Mouse (Mus musculus): ENCODE results near the gene Mecom.

DNA sequence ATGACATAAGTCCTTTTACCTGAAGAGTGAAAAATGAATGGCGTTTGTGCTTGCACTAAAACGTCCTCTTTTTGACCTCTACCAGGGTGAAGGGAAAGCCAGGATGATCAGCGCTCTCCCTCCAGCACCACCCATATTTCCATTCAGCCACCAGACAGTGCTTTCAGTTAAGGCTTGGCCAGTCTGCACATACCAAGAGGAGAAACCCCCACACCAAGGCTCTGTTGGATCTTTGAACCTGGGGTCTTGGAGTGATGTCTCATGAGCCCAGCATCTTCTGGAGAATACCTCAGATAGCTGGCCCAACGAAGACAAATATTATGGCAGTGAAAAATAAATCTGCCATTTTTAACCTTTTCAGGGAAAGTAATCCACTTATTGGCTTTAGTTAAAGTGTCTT, 488.2 kb downstream of the Mecom start:
- TF ChIP-seq CTCF (IDR thresholded peaks at IDR 0.05; ENCODE audit: borderline replicate concordance, insufficient read depth, low read depth, low read length) (no peak), POLR2A (IDR thresholded peaks at IDR 0.05; ENCODE audit: borderline replicate concordance, insufficient read depth, low read length) (no peak)
